Mouse (Mus musculus) embryonic facial prominence, embryonic 10.5 days (tissue): ENCODE results near the gene Gm10974. TPM values are rescaled to one million over a fixed set of nuclear protein-coding genes. Genes with fewer than 3 reads are reported as not detected.

Source experiments
- DNase-seq: peaks from one replicate; pipeline ENCODE4 v3.0.0-alpha.2; 2017; ENCODE audit warnings: low spot score
- H3K27ac ChIP-seq: fragments of 300-500 bp; sonication (generic); replicated peaks from 2 replicates; pipeline ENCODE4 v1.5.1; 2016; ENCODE audit warnings: mild to moderate bottlenecking
- H3K27me3 ChIP-seq: fragments of 300-500 bp; sonication (generic); replicated peaks from 2 replicates; pipeline ENCODE4 v1.6.1; 2016; ENCODE audit warnings: low read depth, mild to moderate bottlenecking; ENCODE audit not compliant: poor library complexity, severe bottlenecking
- H3K36me3 ChIP-seq: fragments of 300-500 bp; sonication (generic); replicated peaks from 2 replicates; pipeline ENCODE4 v1.6.1; 2016; ENCODE audit warnings: mild to moderate bottlenecking, moderate library complexity
- H3K4me1 ChIP-seq: fragments of 300-500 bp; sonication (generic); 2 replicates; pipeline ENCODE4 v1.6.1; 2016
- H3K4me3 ChIP-seq: fragments of 300-500 bp; sonication (generic); 2 replicates; pipeline ENCODE4 v1.5.1; 2016; ENCODE audit warnings: mild to moderate bottlenecking, moderate library complexity
- H3K9me3 ChIP-seq: fragments of 300-500 bp; sonication (generic); 2 replicates; pipeline ENCODE4 v1.6.1; 2016; ENCODE audit warnings: mild to moderate bottlenecking
- whole genome bisulfite sequencing: fragments of 180-500 bp; shearing (Covaris S2); methylation state at CpG from one replicate; pipeline ENCODE4 v1.1.7; 2016; 5-methylcytosine and 5-hydroxymethylcytosine counted together
- polyA plus RNA-seq: library from polyadenylated mRNA; unstranded; fragments of >200 nt; fragmentation: Nextera tagmentation; extraction: Ambion mirVana; gene quantifications from 2 replicates; pipeline ENCODE4 v1.2.1, GENCODE M21; 2016

Gene Gm10974
- not detected in 2 replicates for polyA plus RNA-seq

- Histone ChIP-seq H3K4me3 (no peak within 1 kb of the TSS), H3K27ac (no peak within 1 kb of the TSS), H3K36me3 (no peaks in the 10 kb centered on the region; the same call in 1 of the 2 replicates), H3K4me1 (peaks cover 5% of the 10 kb centered on the region; the same call in 1 of the 2 replicates), H3K9me3 (peaks cover 14% of the 10 kb centered on the region), H3K27me3 (no peaks in the 10 kb centered on the region)
- WGBS: 58% methylated on average over 2 of the region's 2 CpGs
- no peak for DNase-seq
Observed at GRCm38 (mm10) chr7:66365904-66366303, at the start of gene Gm10974. Gene Gm10974, plus strand, starts transcription at chr7:66365905.

- H3K27ac ChIP-seq: no peak overlapping the region
- 88% methylated on average over 6 of the region's 6 CpGs for WGBS
- H3K4me1 ChIP-seq: peaks cover 7% of the 10 kb centered on the region; the same call in 1 of the 2 replicates
- no peaks in the 10 kb centered on the region for H3K9me3 ChIP-seq
- no peak overlapping the region for H3K4me3 ChIP-seq
- no peaks in the 10 kb centered on the region for H3K36me3 ChIP-seq
- no peaks in the 10 kb centered on the region for H3K27me3 ChIP-seq
- no peak for DNase-seq
Observed at GRCm38 (mm10) chr7:66318147-66318546, 47.6 kb upstream of the Gm10974 start.

- WGBS: 72% methylated on average over 5 of the region's 5 CpGs
- H3K36me3 ChIP-seq: no peaks in the 10 kb centered on the region
- H3K27me3 ChIP-seq: no peaks in the 10 kb centered on the region
- H3K27ac ChIP-seq: no peak overlapping the region
- H3K4me1 ChIP-seq: peaks cover 14% of the 10 kb centered on the region
- H3K9me3 ChIP-seq: no peaks in the 10 kb centered on the region
- DNase-seq: peak; percentile 20
- no peak overlapping the region for H3K4me3 ChIP-seq
Observed at GRCm38 (mm10) chr7:66320996-66321395, 44.7 kb upstream of the Gm10974 start.

GRCm38 (mm10) chr7:66323252-66324015 is 42.3 kb upstream of the Gm10974 start:
- WGBS: 66% methylated on average over 9 of the region's 9 CpGs
- no peak overlapping the region for H3K27ac ChIP-seq
- no peaks in the 10 kb centered on the region for H3K9me3 ChIP-seq
- H3K4me3 ChIP-seq: no peak overlapping the region
- DNase-seq: no peak
- H3K4me1 ChIP-seq: peaks cover 14% of the 10 kb centered on the region
- H3K36me3 ChIP-seq: no peaks in the 10 kb centered on the region
- H3K27me3 ChIP-seq: no peaks in the 10 kb centered on the region

GRCm38 (mm10) chr7:66325419-66326053 is 40.2 kb upstream of the Gm10974 start:
- Histone ChIP-seq H3K4me3 (no peak overlapping the region), H3K27me3 (no peaks in the 10 kb centered on the region), H3K27ac (0 out of 2 replicates have a peak overlapping the region, but pooled peaks have one; percentile 27), H3K36me3 (no peaks in the 10 kb centered on the region), H3K9me3 (no peaks in the 10 kb centered on the region), H3K4me1 (peaks cover 14% of the 10 kb centered on the region)
- WGBS: 68% methylated on average over 3 of the region's 3 CpGs
- no peak for DNase-seq

- Histone ChIP-seq H3K36me3 (peaks cover 6% of the 10 kb centered on the region; the same call in 1 of the 2 replicates), H3K4me1 (peaks cover 9% of the 10 kb centered on the region)
- WGBS: 85% methylated on average over 2 of the region's 2 CpGs
Observed at GRCm38 (mm10) chr7:66327516-66327915, 38.2 kb upstream of the Gm10974 start.

GRCm38 (mm10) chr7:66330610-66331009 is 35.1 kb upstream of the Gm10974 start:
- Histone ChIP-seq H3K36me3 (peaks cover 18% of the 10 kb centered on the region), H3K27me3 (no peaks in the 10 kb centered on the region), H3K27ac (no peak overlapping the region), H3K4me1 (peaks cover 4% of the 10 kb centered on the region), H3K4me3 (no peak overlapping the region), H3K9me3 (no peaks in the 10 kb centered on the region)
- 89% methylated on average over 9 of the region's 9 CpGs for WGBS
- DNase-seq: no peak

More at GRCm38 (mm10) chr7:66327516-66327915, 38.2 kb upstream of the Gm10974 start:
- Histone ChIP-seq H3K4me3 (no peak overlapping the region), H3K27me3 (no peaks in the 10 kb centered on the region), H3K9me3 (no peaks in the 10 kb centered on the region), H3K27ac (no peak overlapping the region)
- no peak for DNase-seq

GRCm38 (mm10) chr7:66332340-66332739 is 33.4 kb upstream of the Gm10974 start:
- H3K9me3 ChIP-seq: no peaks in the 10 kb centered on the region
- H3K27ac ChIP-seq: no peak overlapping the region
- no peaks in the 10 kb centered on the region for H3K4me1 ChIP-seq
- peaks cover 18% of the 10 kb centered on the region for H3K36me3 ChIP-seq
- DNase-seq: no peak
- no peak overlapping the region for H3K4me3 ChIP-seq
- WGBS: 88% methylated on average over 8 of the region's 8 CpGs
- H3K27me3 ChIP-seq: no peaks in the 10 kb centered on the region

GRCm38 (mm10) chr7:66333906-66334500 is 31.7 kb upstream of the Gm10974 start:
- 89% methylated on average over 4 of the region's 4 CpGs for WGBS
- no peak overlapping the region for H3K27ac ChIP-seq
- no peaks in the 10 kb centered on the region for H3K4me1 ChIP-seq
- H3K27me3 ChIP-seq: no peaks in the 10 kb centered on the region
- no peak overlapping the region for H3K4me3 ChIP-seq
- peaks cover 18% of the 10 kb centered on the region for H3K36me3 ChIP-seq
- no peaks in the 10 kb centered on the region for H3K9me3 ChIP-seq
- no peak for DNase-seq

- no peaks in the 10 kb centered on the region for H3K9me3 ChIP-seq
- DNase-seq: no peak
- no peaks in the 10 kb centered on the region for H3K27me3 ChIP-seq
- WGBS: 91% methylated on average over 2 of the region's 2 CpGs
- H3K36me3 ChIP-seq: peaks cover 18% of the 10 kb centered on the region
- no peak overlapping the region for H3K4me3 ChIP-seq
- no peak overlapping the region for H3K27ac ChIP-seq
- 0 out of 2 replicates have a peak, but pooled peaks cover 3% of the 10 kb centered on the region for H3K4me1 ChIP-seq
Observed at GRCm38 (mm10) chr7:66336955-66337354, 28.8 kb upstream of the Gm10974 start.

GRCm38 (mm10) chr7:66339625-66340024 is 26.1 kb upstream of the Gm10974 start:
- DNase-seq: no peak
- Histone ChIP-seq H3K9me3 (no peaks in the 10 kb centered on the region), H3K4me3 (no peak overlapping the region), H3K27me3 (no peaks in the 10 kb centered on the region), H3K27ac (no peak overlapping the region), H3K36me3 (no peaks in the 10 kb centered on the region), H3K4me1 (0 out of 2 replicates have a peak, but pooled peaks cover 3% of the 10 kb centered on the region)
- 57% methylated on average over 5 of the region's 5 CpGs for WGBS

GRCm38 (mm10) chr7:66340044-66340443 is 25.7 kb upstream of the Gm10974 start:
- no peak overlapping the region for H3K27ac ChIP-seq
- H3K36me3 ChIP-seq: no peaks in the 10 kb centered on the region
- H3K4me1 ChIP-seq: 0 out of 2 replicates have a peak, but pooled peaks cover 3% of the 10 kb centered on the region
- 66% methylated on average over 3 of the region's 3 CpGs for WGBS
- no peak for DNase-seq
- no peaks in the 10 kb centered on the region for H3K27me3 ChIP-seq
- no peaks in the 10 kb centered on the region for H3K9me3 ChIP-seq
- H3K4me3 ChIP-seq: no peak overlapping the region
